Mouse (Mus musculus) bone marrow macrophage, adult 2 months (primary cell): ENCODE measurements around the gene Emc3.

ENCODE experiments used
- CTCF ChIP-seq: IDR thresholded peaks from 2 replicates; pipeline ENCODE4 v1.5.1; 2012; ENCODE audit warnings: low read depth, mild to moderate bottlenecking, low read length, moderate library complexity
- POLR2A ChIP-seq: IDR thresholded peaks from 2 replicates; pipeline ENCODE4 v1.6.1; 2012; ENCODE audit warnings: mild to moderate bottlenecking, low read depth, low read length, borderline replicate concordance

DNA sequence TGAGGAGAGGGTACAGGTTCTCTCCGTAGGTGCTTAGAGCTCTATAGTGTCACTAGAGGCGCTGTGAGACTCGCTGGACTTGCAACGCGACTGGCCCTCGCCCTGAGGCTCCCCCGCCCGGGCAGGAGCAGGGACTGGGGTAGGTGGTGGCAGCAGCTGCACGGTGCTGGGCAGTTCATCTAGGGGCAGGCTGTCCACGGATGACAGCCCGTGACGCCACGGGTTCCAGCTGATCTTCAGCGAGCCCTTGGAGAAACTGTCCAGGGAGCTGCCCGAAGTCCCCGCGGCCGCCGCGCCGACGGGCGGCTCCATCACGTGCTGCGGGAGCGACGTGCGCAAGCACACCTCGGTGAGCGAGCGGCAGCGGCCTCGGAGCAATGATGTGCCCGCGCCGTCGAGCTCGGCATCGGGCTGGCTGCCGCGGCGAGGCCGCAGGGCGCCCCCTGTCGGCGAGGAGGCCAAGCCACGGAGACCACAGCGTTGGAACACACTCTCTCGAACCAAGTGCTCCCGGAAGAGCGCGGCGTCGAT is 37.1 kb downstream of the Emc3 start:
- TF ChIP-seq POLR2A (no peak), CTCF (no peak)
